Mouse (Mus musculus) kidney, postnatal 0 days (tissue): ENCODE data around the gene Ces2f. TPM values are rescaled to one million over a fixed set of nuclear protein-coding genes. Genes with fewer than 3 reads are reported as not detected.

Experiments
- ATAC-seq: fragments of 200-750 bp; cut with Nextera tagmentation; replicated peaks from 2 replicates; pipeline ENCODE4 v1.8.0; 2017; ENCODE audit warnings: low read depth, moderate number of reproducible peaks, moderate TSS enrichment, moderate library complexity; ENCODE audit not compliant: low FRiP score
- DNase-seq: peaks from one replicate; pipeline ENCODE4 v3.0.0-alpha.2; 2016; ENCODE audit warnings: low spot score
- H3K27ac ChIP-seq: fragments of 300-500 bp; sonication (generic); 2 replicates; pipeline ENCODE4 v1.5.1; 2014; ENCODE audit warnings: mild to moderate bottlenecking
- H3K27me3 ChIP-seq: fragments of 300-500 bp; sonication (generic); 2 replicates; pipeline ENCODE4 v1.6.1; 2014; ENCODE audit warnings: low read length, mixed read lengths; ENCODE audit not compliant: insufficient read depth
- H3K36me3 ChIP-seq: fragments of 300-500 bp; sonication (generic); 2 replicates; pipeline ENCODE4 v1.6.1; 2014; ENCODE audit warnings: low read length, mixed read lengths; ENCODE audit not compliant: insufficient read depth
- H3K4me1 ChIP-seq: fragments of 300-500 bp; sonication (generic); replicated peaks from 2 replicates; pipeline ENCODE4 v1.6.1; 2014; ENCODE audit warnings: antibody characterized with exemption, low read length, mixed read lengths; ENCODE audit not compliant: insufficient read depth
- H3K4me2 ChIP-seq: fragments of 300-500 bp; sonication (generic); 2 replicates; pipeline ENCODE4 v1.6.1; 2014; ENCODE audit warnings: mild to moderate bottlenecking, low read length, moderate library complexity, mixed read lengths
- H3K4me3 ChIP-seq: fragments of 300-500 bp; sonication (generic); replicated peaks from 2 replicates; pipeline ENCODE4 v1.5.1; 2014; ENCODE audit warnings: low read depth, low read length
- H3K9ac ChIP-seq: fragments of 300-500 bp; sonication (generic); 2 replicates; pipeline ENCODE4 v1.6.1; 2014; ENCODE audit warnings: low read depth, low read length
- H3K9me3 ChIP-seq: fragments of 300-500 bp; sonication (generic); replicated peaks from 2 replicates; pipeline ENCODE4 v1.6.1; 2016; ENCODE audit warnings: low read length, inconsistent platforms, mixed read lengths
- CTCF ChIP-seq: IDR thresholded peaks from 2 replicates; pipeline ENCODE4 v1.5.1; 2016; ENCODE audit warnings: antibody characterized with exemption, low read depth, mild to moderate bottlenecking, moderate library complexity
- WGBS: fragments of 180-500 bp; shearing (Covaris S2); extraction: QIAGEN DNeasy Blood & Tissue Kit; methylation state at CpG from one replicate; pipeline ENCODE4 v1.1.7; 2014; 5-methylcytosine and 5-hydroxymethylcytosine counted together
- polyA plus RNA-seq: library from polyadenylated mRNA; unstranded; fragments of >200 nt; fragmentation: Nextera tagmentation; extraction: Ambion mirVana; gene quantifications from 2 replicates; pipeline ENCODE4 v1.2.1, GENCODE M21; 2015

Gene Ces2f
- polyA plus RNA-seq, 1 experiment from 2014 or later: not detected

GRCm38 (mm10) chr8:104984942-104985341, 37.8 kb downstream of the Ces2f start:
- TF ChIP-seq CTCF: no peak
- DNase-seq (no peak), ATAC-seq (peak; percentile 73; the same call in 1 of the 2 replicates)
- Histone ChIP-seq H3K27me3 (no peaks in the 10 kb centered on the region), H3K4me2 (no peak overlapping the region), H3K27ac (no peak overlapping the region), H3K4me1 (no peaks in the 10 kb centered on the region), H3K9me3 (no peaks in the 10 kb centered on the region), H3K4me3 (no peak overlapping the region), H3K9ac (no peak overlapping the region), H3K36me3 (no peaks in the 10 kb centered on the region)
- 94% methylated on average over 2 of the region's 2 CpGs for WGBS

DNA sequence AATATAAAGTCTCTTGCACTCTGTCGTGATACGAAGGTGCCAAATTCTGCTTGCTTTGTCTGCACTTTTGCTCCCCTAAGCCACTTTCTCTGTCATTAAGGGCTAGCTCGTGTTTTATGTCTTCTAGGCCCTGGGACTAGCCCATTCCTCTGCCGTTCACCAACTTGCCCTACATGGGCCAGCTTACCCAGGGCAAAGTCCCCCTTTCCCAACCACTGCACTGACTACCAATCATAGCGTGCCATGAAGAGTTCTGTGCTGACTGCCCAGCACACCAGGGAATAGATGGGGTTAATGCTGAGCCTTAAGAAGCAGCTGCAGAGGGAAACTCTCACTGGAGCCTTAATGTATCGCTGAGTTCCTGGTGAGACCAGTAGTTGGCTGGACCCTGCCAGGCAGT, 51.0 kb downstream of the Ces2f start:
- Histone ChIP-seq H3K27ac (no peak overlapping the region), H3K9me3 (no peaks in the 10 kb centered on the region), H3K9ac (no peak overlapping the region), H3K4me1 (no peaks in the 10 kb centered on the region), H3K36me3 (no peaks in the 10 kb centered on the region), H3K27me3 (no peaks in the 10 kb centered on the region), H3K4me2 (no peak overlapping the region), H3K4me3 (no peak overlapping the region)
- DNase-seq (no peak), ATAC-seq (no peak)
- 68% methylated on average over 6 of the region's 6 CpGs for WGBS
- TF ChIP-seq CTCF: no peak

DNA sequence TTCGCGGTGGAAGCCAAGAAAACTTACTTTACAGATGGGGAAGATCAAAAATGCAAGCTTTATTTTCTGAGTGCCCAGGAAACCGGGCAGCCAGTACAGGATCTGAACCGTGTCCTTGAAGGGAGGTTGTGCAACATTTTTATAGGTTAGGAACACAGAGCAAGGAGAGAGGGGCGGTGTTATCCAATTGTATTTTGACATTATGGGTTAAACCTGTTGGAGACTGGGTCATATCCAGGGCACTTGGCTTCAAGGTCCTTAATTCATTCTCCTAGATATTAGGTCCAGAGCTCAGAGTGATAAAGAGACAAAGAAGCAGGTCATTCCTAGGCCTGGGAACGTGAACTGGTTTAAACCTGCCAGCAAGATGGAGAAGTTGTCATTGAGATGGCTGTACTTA, 52.0 kb downstream of the Ces2f start:
- no peaks in the 10 kb centered on the region for H3K9me3 ChIP-seq
- WGBS: 76% methylated on average over 6 of the region's 6 CpGs
- TF ChIP-seq CTCF: no peak
- no peak overlapping the region for H3K4me2 ChIP-seq
- DNase-seq: no peak
- no peak overlapping the region for H3K27ac ChIP-seq
- no peaks in the 10 kb centered on the region for H3K4me1 ChIP-seq
- H3K4me3 ChIP-seq: no peak overlapping the region
- no peak for ATAC-seq
- no peaks in the 10 kb centered on the region for H3K36me3 ChIP-seq
- H3K27me3 ChIP-seq: no peaks in the 10 kb centered on the region
- no peak overlapping the region for H3K9ac ChIP-seq

GRCm38 (mm10) chr8:105000586-105000985, 53.4 kb downstream of the Ces2f start, which contains the start of gene Ces2h:
Gene Ces2h, plus strand, starts transcription at chr8:105000853.
- Histone ChIP-seq H3K9ac (no peak within 1 kb of the TSS), H3K36me3 (no peaks in the 10 kb centered on the region), H3K4me2 (no peak within 1 kb of the TSS), H3K9me3 (no peaks in the 10 kb centered on the region), H3K4me1 (no peaks in the 10 kb centered on the region), H3K4me3 (no peak within 1 kb of the TSS), H3K27ac (no peak within 1 kb of the TSS), H3K27me3 (no peaks in the 10 kb centered on the region)
- no peak for DNase-seq
- peak; percentile 87 for ATAC-seq
- no peak for TF ChIP-seq CTCF
- 55% methylated on average over 7 of the region's 7 CpGs for WGBS

Other genes with a start within 250 kb of the Ces2f start
- 0.22 and 0.24 TPM in 2 replicates for gene Ces2a, start 213.4 kb upstream of the Ces2f start, polyA plus RNA-seq
- gene Ces2b, start 115.8 kb upstream of the Ces2f start, polyA plus RNA-seq: 0.91 and 0.98 TPM in 2 replicates
- gene Ces2c, start 100.3 kb upstream of the Ces2f start, polyA plus RNA-seq: 0.38 and 0.45 TPM in 2 replicates
- gene Ces2e, start 21.1 kb upstream of the Ces2f start, polyA plus RNA-seq: 1.8 and 2.1 TPM in 2 replicates
- 0.15 and 0.17 TPM in 2 replicates for gene Ces2g, start 14.4 kb downstream of the Ces2f start, polyA plus RNA-seq
- not detected in 2 replicates for gene Ces2h, start 53.5 kb downstream of the Ces2f start, polyA plus RNA-seq
- not detected in 2 replicates for gene Ces3a, start 101.2 kb downstream of the Ces2f start, polyA plus RNA-seq
- gene Ces3b, start 136.4 kb downstream of the Ces2f start, polyA plus RNA-seq: not detected in 2 replicates
- not detected in 2 replicates for gene Ces4a, start 184.4 kb downstream of the Ces2f start, polyA plus RNA-seq
- 59.6 and 59.7 TPM in 2 replicates for gene Cbfb, start 223.3 kb downstream of the Ces2f start, polyA plus RNA-seq